Mouse (Mus musculus) 3T3-L1 (cell line): Measurements from ENCODE around the gene 1110002E22Rik.

Experiments used
- DNase-seq: peaks from one replicate; pipeline ENCODE4 v3.0.0-alpha.2; 2015; ENCODE audit warnings: low read depth, low spot score

The 1110002E22Rik gene

DNA sequence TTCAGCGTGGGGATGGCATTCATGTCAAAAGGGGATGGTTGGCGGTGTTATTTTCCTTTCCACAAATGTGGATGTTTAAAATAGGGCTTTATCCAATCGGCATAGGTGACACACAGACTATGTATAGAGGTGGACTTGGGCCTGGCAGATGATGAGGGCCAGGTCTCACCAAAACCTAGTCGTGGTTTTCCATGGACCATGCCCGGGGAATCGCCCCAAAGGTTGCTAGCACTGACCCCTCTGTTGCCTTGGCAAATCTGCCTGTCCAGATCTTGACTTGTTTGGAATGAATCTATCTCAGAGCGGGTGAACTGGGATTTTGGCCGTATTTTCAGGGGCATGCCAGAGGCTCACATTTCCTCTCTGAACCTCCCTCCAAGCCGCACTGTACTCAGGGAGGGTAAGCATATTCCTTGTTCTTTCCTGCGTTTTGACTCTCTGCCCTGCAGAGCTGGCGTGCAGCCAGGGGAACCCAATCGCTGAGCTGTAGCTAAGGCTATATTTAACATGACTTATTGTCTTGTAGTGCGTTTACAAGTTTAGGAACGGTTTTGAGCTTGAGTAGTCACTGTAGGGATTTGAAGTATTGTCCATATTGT is 1.0 kb upstream of the 1110002E22Rik start:
- DNase-seq: no peak

DNA sequence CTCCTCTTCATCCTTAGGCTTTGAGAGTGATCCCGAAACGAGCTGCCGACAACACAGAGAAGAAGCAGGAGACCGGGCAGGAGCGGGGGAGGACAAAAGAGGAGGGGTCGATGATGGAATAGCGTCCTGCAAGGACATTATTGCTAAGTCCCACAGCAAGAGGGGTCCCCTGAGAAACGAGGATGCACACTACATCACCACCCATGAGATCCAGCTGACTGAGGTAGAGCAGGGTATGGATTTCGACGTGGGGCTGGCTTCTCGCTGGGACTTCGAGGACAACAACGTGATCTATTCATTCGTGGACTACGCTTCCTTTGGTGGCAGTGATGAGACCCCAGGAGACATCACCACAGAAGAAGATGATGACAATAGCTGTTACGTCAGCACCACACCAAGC is 1.1 kb downstream of the 1110002E22Rik start:
- DNase-seq: no peak

DNA sequence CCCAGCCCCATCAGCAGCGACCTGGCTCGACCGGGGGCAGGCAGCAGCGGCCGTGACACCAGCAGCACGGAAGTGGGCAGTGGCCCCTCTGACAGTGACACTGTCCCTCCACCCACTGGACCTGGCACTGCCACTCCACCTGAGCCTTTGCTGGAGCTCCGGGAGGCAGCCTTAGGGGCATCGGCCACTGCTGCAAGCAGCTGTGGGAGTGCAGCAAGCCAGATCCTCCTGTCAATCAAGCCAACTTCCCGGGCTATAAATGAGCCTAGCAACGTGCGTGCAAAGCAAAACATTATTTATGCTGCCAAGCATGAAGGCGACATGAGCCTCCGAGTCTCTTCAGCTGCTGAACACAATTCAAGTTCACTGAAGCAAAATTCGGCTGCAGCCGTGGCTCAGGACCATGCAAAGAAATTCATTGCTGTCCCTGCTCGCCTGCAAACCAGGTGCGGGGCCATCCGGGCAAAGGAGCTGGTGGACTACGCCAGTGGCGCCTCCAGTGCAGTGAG is 1.6 kb downstream of the 1110002E22Rik start:
- DNase-seq: no peak

DNA sequence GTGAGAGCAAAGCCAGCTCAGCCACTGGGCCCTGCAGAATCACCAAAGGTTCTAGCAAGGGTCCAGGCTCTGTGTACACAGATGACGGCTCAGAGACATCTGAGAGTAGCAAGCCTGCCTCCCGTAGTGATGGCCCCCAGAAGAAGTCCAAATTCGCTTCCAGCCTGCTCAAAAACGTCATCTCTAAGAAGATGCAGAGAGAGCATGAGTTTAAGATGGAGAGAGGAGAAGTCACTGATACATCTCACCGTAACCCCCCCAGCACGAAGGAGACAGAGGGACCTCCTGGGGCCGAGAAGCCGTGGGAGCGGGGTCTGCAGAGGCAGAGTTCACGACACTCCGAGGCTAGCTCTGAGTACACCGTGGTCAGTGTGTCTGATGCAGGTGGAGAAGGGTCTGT is 2.4 kb downstream of the 1110002E22Rik start, which contains the start of gene Gm5105:
Gm5105 (minus strand) TSS at position 101 of the 400 bp plus-strand sequence.
- DNase-seq: no peak

DNA sequence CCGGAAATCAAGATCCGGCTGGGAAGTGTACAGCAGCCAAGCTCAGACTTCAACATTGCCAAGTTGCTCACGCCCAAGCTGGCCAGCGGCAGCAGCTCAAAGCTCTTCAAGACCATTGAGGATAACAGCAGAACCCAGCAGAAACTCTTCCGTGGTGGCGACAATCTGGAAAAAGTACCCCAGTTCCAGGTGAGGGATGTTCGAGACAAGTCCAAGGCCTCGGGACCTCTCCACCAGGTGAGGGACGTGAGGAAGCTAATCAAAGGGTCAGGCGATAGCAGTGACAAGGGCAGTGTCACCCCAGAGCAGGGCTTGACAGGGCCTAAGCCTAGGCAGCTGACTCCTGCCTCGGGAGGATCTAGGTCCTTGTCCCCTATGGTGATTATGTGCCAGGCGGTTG is 3.3 kb downstream of the 1110002E22Rik start:
- DNase-seq: no peak

DNA sequence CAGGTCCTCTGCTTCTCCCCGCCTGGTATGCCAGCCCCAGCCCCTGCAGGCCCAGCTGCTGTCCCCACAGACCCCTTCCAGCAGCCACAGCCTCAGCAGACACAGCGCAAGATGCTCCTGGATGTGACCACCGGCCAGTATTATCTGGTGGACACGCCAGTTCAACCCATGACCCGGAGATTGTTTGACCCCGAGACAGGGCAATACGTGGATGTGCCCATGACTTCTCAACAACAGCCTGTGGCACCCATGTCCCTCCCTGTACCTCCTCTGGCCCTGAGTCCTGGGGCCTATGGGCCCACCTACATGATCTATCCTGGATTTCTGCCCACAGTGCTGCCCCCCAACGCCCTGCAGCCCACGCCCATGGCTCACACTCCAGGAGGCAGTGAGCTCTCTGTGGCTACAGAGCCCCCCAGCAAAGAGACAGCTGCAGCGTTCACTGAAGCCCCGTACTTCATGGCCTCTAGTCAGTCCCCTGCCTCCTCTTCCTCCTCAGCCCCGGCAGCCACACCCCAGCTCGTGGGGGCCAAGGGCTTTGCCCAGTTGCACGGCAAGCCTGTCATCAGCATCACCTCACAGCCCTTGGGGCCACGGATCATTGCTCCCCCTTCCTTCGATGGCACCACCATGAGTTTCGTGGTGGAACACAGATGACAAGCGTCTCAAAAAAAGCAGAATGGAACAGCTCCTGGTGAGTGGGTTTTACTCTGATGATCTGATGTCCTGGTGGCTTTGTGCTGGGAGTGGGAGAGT is 5.1 kb downstream of the 1110002E22Rik start:
- DNase-seq: no peak

DNA sequence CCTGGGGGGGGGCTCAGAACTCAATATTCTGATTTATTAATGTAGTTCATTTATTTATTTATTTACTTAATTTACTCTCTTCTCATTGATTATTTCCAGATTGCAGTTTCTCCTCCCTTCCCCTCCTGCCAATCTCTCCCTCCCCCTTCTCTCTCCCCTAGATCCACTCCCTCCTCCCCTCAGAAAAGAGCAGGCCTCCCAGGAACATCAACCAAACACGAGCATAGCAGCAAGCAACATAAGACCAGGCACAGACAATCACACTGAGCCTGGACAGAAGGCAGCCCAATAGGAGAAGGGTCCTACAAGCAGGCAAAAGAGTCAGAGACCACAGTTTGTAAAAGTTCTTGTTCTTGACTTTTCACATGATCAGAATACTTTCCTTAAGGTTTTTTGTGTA is 6.2 kb downstream of the 1110002E22Rik start:
- DNase-seq: no peak

DNA sequence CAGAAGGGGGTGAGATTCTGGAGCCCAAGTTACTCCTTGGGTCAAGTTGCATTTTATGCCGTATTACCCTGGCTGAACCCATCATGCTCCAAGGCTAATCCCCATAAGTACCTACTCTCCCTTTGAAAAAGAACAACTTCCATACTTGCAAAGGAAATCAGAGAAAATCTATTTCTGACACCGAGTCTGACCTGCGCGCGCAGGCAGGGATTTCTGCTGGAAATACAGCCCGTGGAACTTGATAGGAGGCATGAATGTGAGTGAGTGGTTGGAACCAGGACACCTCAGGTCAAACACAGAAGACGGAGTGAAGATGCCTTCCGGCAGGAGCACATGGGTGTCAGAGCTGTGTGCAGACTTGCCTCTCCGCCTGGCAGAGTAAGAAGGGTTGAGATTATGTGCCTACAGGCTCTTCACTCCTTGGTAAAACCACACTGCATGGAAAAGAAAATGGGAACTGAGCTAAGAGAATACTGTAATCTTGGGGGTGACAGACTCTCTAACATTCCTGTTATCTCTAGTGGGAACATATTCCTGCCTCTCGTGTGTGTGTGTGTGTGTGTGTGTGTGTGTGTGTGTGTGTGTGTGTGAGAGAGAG is 6.7 kb downstream of the 1110002E22Rik start:
- DNase-seq: no peak

DNA sequence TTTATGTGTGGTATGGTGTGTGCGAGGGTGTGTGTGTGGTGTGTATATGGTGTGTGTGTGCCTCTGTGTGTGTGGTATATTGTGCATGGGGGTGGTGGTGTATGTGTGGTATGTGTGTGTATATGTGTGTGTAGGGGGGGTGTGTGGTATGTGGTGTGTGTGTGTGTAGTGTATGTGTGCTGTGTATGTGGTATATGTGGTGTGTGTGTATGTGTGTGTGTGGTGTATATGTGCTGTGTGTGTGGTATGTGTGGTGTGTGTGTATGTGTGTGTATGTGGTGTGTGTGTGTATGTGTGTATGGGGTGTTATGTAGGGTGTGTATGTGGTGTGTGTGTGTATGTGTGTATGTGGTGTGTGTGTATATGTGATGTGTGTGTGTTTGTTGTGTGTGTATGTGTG is 9.4 kb downstream of the 1110002E22Rik start:
- no peak for DNase-seq

DNA sequence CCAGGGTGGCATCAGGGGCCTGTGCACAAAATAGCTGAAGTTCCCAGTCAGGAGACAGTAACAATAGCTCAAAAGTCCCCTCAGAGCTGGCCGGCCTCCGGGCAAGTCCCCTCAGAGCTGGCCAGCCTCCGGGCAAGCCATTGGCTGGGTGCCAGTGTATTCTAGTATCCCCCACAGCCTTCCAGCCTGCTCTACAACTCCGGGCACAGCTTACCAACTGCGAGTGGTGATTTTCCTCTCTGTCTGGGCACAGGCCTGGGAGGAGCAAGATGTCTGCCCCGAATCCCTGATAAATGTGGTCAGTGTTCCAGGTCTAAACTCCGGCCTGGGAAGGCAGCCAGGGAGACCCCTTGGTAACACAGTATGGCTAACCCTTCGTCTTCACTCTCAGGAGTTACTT is 10.4 kb downstream of the 1110002E22Rik start:
- DNase-seq: no peak

DNA sequence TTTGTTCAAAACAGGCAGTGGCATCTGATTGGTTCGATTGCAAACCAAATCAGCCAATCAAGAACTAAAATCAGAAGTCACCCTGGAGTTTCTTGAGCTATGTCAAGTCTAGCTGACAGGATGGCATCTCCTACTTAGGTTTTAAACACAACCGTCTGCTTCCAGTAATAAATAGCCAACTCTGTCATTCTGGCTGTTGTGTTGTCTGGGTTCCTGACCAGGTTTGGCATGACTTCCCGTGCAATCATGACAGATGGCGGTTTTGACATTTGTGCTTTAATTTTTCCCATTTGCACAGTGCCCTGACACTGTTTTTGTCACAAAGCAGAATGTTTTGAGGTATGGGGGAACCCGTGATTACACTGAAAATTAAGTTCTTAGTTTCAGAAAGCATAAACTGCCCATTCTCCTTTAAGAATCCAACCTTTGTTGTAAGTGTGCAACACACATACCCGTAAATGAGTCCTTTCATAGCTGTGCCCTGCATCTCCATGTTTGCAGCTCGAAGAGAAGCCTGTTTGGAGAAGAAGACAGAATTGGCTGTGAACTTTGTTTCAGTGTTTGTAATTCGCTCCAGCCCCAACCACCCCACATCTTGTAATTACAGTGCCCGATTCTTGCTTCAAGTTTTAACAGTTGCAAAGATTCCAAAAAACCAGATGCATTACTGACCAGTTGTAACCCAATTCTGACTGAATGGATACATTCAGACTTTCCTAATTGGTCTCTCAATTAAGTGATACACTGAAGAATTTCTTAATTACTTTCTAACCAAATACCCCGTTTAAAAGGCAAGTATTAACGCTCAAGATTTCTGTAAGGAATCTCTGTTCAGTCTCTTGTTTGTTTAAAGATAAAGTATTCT is 12.9 kb downstream of the 1110002E22Rik start:
- no peak for DNase-seq

DNA sequence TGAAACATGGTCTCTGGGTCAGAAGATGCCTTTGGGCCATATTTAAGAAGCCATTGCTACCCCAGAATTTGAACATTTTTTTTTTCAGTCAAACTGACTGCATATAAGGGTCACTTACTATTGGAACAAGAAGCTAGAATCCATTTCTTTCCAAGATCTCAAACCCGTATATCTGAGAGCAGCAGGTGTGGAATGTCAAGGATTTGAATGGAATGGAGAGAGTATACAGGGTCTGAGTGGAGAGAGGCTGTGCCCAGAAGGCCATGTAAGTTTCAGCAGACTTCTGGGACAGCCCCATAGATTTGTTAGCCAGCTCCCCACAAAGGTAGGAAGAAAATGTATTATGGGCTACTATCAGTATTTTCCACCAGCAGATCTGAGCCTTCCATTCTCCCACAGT is 13.8 kb downstream of the 1110002E22Rik start:
- no peak for DNase-seq

DNA sequence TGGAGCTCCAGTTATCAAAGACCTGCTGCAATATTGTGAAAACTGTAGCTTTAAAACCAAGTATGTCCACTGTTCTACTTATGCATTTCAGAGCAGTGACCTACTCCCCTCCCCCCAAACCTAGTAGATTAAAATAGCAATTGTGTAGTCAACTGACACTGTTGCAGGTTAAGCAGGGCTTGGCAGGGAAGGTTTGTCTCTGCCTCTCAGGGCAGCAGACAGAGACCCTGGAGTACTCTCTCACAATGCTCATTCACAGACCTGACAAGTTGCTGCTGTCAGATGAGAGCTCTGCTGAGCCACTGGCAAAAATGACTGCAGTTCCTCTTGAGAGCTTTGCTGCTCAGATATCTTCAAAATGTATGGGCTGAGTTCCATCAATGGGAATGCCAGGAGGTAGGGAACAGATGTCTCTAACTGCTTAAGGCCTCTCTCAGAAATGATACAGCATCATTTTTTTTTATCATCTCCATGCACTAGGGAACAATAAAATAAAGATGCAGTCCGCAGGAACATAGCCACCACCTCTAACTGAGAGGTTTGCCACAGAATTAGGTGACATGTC is 18.3 kb downstream of the 1110002E22Rik start:
- DNase-seq: no peak

DNA sequence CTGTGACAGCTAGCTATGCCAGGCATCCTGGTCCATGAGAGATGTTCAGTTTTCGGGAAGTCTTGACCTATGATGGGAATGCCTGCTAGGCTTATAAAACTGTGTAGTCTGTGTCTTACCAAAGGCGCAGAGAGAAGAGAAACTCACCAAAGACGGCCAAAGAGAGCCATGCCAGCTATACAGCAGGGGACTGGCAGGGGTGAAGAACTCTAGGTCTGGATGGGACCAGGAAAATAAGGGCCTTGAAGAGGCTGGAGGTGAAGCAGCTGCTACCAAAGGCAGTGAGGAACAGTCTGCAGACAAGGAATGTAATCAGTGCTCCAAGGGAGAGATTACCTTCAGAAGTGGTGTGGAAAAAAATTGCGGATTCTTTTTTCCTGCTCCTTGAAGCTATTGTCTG is 19.0 kb downstream of the 1110002E22Rik start:
- no peak for DNase-seq

DNA sequence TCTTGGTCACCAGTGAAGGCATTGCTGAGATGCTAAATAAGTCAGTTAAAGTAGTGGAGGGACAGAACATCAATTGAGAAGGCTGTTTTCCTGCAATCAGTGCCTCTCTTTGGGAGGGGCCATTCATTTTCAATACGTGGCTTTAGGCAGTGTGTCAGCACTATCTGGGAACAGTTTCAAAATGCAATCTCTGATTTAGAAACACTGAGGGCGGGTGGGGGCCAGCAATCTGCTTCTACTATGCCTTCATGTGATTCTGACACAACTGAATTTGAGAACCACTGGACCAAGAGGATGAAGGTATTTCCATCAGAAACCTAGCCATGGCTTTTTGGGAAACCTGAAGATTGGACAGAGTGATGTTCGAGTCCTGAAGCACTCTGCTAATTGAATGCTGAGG is 30.4 kb downstream of the 1110002E22Rik start:
- DNase-seq: peak; percentile 34

DNA sequence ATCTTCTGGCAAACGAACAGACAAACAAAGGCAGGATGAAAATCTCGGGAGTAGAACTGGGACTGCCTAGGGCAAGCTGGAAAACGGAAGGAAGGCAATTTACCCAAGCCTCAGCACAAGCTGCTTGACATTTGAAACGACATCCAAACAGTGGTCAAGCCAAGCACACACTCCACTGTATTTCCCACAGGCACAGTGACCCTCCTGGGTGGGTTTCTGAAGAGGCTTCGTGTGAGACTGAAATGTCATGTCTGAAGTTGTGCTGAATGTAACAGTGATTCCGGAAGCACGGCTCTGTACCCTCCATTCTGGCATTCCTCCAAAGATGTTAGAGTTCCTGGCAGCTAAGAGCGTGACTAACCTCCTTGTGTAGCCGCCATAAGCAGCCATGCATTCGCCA is 30.9 kb downstream of the 1110002E22Rik start:
- peak; percentile 43 for DNase-seq

DNA sequence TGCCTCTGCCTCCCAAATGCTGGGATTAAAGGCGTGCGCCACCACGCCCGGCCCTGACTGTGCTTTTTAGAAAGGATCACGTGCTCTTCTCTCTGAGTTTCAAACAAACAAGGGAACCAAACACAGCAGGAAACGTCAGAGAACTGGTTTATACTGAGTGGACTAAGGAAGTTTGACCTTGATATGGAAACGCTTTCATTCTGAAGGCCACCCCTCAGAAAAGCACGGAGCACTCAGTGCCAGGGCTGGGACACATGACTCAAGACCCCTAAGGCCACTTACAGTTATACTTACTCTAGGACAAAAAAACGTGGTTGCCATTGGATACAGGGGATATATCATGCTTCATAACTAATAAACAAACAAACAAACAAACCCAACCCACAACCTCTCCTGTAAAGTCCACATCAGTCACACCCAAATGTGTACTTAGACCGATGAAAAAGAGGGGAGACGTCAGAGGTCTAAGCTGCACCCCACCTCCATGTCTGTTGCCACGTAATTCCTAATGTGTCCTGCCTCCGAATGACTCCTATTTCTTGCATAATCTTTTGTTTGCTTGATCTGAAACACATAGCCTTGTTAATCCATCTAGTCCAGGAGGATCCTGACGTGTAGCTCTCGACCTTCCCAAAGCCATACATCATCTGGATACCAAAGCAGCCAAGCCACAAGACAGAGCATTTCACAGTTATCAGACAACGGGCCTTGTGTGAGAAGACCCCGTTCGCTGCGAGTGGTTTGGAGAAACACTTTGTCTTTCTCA is 31.6 kb downstream of the 1110002E22Rik start:
- no peak for DNase-seq

DNA sequence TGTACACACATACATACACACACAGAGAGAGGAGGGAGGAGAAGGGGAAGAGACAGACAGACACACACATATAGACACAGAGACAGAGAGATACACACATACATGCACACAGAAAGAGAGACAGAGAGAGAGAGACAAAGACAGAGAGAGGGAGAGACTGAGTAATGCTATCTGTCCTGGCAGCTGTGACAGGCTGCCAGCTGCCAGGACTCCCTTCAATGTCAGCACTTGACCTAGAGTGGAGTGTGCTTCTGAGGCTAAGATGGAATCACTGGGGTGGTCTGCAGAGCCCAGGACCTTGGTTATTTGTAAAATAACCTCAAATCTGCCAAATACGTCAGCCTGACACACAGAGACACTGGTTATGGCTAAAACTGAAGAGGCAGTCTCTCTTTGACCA is 32.9 kb downstream of the 1110002E22Rik start:
- DNase-seq: no peak

DNA sequence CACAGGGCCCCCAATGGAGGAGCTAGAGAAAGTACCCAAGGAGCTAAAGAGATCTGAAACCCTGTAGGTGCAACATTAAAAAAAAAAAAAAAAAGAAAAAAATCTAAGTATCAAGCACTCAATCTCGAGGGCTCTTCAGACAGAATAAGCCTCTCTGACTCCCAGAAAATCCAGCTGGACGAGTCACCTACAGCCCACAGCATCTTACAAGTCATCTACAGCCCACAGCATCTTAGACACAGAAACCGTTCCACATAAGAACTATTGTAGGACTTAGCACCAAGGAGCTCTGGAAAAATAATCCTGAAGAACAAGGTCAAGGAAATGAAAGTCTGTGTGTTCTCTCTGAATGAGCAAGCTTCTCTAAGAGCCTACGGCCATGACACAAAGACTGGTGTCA is 37.1 kb downstream of the 1110002E22Rik start:
- peak; percentile 19 for DNase-seq

DNA sequence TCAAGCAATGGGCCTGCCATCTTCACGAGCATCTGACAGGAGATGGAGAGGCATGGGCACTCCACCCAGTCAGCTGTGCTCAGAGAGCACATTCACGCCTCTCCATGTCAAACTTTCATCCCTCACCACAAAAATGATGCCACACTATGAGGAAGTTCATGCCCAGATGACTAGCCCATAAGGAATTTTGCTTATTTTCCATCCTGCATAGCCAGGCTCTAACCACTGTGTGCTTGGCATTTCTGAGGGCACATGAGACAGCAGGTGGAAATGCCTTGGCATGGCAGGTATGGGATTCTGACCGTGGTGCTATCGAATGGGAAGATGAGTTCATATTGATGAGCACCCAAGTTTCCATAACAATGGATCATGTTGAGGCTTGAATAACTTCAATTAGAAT is 38.8 kb downstream of the 1110002E22Rik start:
- peak; percentile 69 for DNase-seq

DNA sequence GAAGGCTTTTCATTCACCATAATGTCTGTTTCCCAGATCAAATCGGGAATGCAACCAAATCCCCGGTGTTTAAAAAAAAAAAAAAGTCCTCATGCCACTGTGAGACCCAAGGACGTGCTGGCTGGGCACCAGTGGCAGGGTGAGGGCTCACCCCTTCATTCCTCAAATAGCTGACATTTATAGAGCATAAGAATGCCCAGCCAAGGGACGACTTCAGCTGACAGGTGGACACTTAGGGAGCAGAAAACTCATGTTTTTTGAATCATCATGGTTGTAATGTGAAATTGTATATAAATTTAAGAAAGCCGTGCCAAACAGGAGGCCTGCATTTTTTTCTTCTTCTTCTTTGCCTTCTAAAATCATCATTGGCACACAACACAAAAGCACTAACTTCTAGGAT is 40.2 kb downstream of the 1110002E22Rik start:
- DNase-seq: peak; percentile 7
